Mouse (Mus musculus) MEL (cell line): ENCODE data around the gene Pcx.

Experiments used
- CTCF ChIP-seq, 3 experiments: IDR thresholded peaks in 2 of 3; conservative IDR thresholded peaks in 1 of 3; 2 replicates each; pipeline ENCODE4 v1.5.1; 2011 to 2012; ENCODE audit warnings: low read length in 3 of 3, low read depth in 2 of 3, mild to moderate bottlenecking in 2 of 3, improper control_type of control experiment in 1 of 3, inconsistent platforms in 1 of 3, mixed read lengths in 1 of 3, moderate library complexity in 1 of 3; ENCODE audit not compliant: control insufficient read depth in 1 of 3, insufficient read depth in 1 of 3, poor library complexity in 1 of 3, severe bottlenecking in 1 of 3
- ETS1 ChIP-seq: IDR thresholded peaks from 2 replicates; pipeline ENCODE4 v1.6.1; 2012; ENCODE audit warnings: low read depth, mild to moderate bottlenecking, inconsistent platforms, low read length, improper control_type of control experiment, moderate library complexity
- GABPA ChIP-seq: IDR thresholded peaks from 2 replicates; pipeline ENCODE4 v1.6.1; 2012; ENCODE audit warnings: low read depth, mild to moderate bottlenecking, inconsistent platforms, low read length, improper control_type of control experiment, moderate library complexity
- GATA1 ChIP-seq: IDR thresholded peaks from 2 replicates; pipeline ENCODE4 v1.6.1; 2011; ENCODE audit warnings: low read depth, low read length, improper control_type of control experiment
- HCFC1 ChIP-seq: IDR thresholded peaks from 2 replicates; pipeline ENCODE4 v1.6.1; 2012; ENCODE audit warnings: low read depth, mild to moderate bottlenecking, inconsistent platforms, low read length, improper control_type of control experiment, moderate library complexity
- MAFK ChIP-seq: IDR thresholded peaks from 2 replicates; pipeline ENCODE4 v1.6.1; 2011; ENCODE audit warnings: low read depth, mild to moderate bottlenecking, low read length, improper control_type of control experiment, borderline replicate concordance
- MAX ChIP-seq: IDR thresholded peaks from 2 replicates; pipeline ENCODE4 v1.6.1; 2011; ENCODE audit warnings: low read length, improper control_type of control experiment
- POLR2A ChIP-seq, 2 experiments: IDR thresholded peaks; 2 replicates each; pipeline ENCODE4 v1.6.1; 2011 to 2012; ENCODE audit warnings: low read length in 2 of 2, mild to moderate bottlenecking in 2 of 2, control low read depth in 1 of 2, improper control_type of control experiment in 1 of 2, low read depth in 1 of 2, moderate library complexity in 1 of 2; ENCODE audit not compliant: control insufficient read depth in 1 of 2, insufficient read depth in 1 of 2, poor library complexity in 1 of 2
- RCOR1 ChIP-seq: IDR thresholded peaks from 2 replicates; pipeline ENCODE4 v1.6.1; 2012; ENCODE audit warnings: low read depth, mild to moderate bottlenecking, inconsistent platforms, low read length, improper control_type of control experiment
- USF2 ChIP-seq, 2 experiments: IDR thresholded peaks; 2 replicates each; pipeline ENCODE4 v1.6.1; 2011 to 2012; ENCODE audit warnings: improper control_type of control experiment in 2 of 2, low read length in 2 of 2, borderline replicate concordance in 1 of 2, inconsistent platforms in 1 of 2, low read depth in 1 of 2, mild to moderate bottlenecking in 1 of 2; ENCODE audit not compliant: insufficient read depth in 1 of 2
- ZNF384 ChIP-seq: IDR thresholded peaks from 2 replicates; pipeline ENCODE4 v1.6.1; 2012; ENCODE audit warnings: low read depth, mild to moderate bottlenecking, inconsistent platforms, low read length, improper control_type of control experiment

- no peak for TF ChIP-seq GABPA
- no peak for TF ChIP-seq USF2 (IDR thresholded peaks at IDR 0.05; ENCODE audit: borderline replicate concordance in 1 of 2, insufficient read depth in 1 of 2, low read depth in 1 of 2, low read length in 2 of 2)
- TF ChIP-seq RCOR1, result peak; percentile 71
- TF ChIP-seq HCFC1, result 0 out of 2 replicates have a peak, but pooled peaks have one; percentile 49
- TF ChIP-seq MAFK, result no peak
- TF ChIP-seq POLR2A (IDR thresholded peaks at IDR 0.05; ENCODE audit: control insufficient read depth in 1 of 2, insufficient read depth in 1 of 2, low read depth in 1 of 2, low read length in 2 of 2, poor library complexity in 1 of 2), result peak in 1 of 2 experiments; percentile 61; a peak in 2 of 4 replicates
- TF ChIP-seq ETS1, result peak; percentile 85
- TF ChIP-seq MAX, result peak; percentile 75
- TF ChIP-seq GATA1, result peak; percentile 73
- TF ChIP-seq CTCF (IDR thresholded peaks at IDR 0.05 in 2 of 3, conservative IDR thresholded peaks at IDR 0.05 in 1 of 3; ENCODE audit: control insufficient read depth in 1 of 3, insufficient read depth in 1 of 3, low read depth in 2 of 3, low read length in 3 of 3, poor library complexity in 1 of 3, severe bottlenecking in 1 of 3), result no peak
- TF ChIP-seq ZNF384, result no peak
Measured at GRCm38 (mm10) chr19:4558570-4558955, 48.3 kb downstream of the Pcx start.
